Mouse (Mus musculus): ENCODE data around the gene Dnhd1. TPM values are rescaled to one million over a fixed set of nuclear protein-coding genes. Genes with fewer than 3 reads are reported as not detected.
A peak's percentile ranks its signal among the peaks of the same experiment; 100 is the strongest.

The Dnhd1 gene
- polyA plus RNA-seq (2014; fragmentation: Nextera tagmentation; extraction: Ambion mirVana) = 1.1 and 2.0 TPM in 2 replicates

DNA sequence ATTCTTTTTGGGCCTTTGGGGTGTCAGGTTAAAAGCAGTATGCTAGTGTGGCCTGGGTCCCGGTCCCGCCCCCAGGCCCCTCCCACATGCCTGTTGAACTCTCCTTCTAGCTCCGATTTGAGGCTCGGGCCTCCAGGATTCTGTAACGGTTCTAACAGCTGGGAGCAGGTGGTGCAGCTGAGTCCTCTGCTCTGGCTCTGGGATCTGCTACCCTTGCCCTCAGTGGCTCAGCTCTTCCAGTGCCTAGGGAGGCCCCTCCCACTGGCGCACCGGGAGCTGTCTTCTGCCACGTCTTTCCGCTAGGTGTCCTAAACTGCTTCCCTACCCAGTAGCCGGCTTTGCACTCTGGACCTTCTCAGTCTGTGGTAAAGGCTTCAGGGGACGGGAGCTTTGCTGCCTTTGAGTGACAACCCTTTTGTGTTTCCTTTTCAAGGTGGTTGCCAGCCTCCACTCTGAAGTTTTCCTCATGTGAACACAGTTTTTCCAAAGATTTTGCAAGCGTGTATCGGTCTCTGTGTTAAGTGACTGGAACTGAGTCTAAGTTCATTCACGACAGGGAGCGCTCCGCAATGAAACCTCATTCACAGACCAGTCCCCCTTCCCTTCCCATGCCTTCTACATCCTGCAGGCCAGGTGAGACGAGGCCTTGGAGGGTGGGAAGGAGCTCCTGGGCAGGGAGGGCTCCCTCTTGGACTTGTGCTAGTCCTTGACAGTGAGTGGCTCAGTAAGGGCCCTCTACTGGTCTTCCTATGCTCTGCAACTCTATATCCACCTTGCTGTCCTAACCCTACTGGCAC lies at the start of gene Dnhd1:
Dnhd1 (plus strand) TSS at position 189 of the 797 bp plus-strand sequence.
- H3K9ac ChIP-seq = peak within 1 kb of the TSS; percentile 53
- 2% methylated on average over 17 of the region's 17 CpGs for WGBS
- H3K27ac ChIP-seq = no peak within 1 kb of the TSS

DNA sequence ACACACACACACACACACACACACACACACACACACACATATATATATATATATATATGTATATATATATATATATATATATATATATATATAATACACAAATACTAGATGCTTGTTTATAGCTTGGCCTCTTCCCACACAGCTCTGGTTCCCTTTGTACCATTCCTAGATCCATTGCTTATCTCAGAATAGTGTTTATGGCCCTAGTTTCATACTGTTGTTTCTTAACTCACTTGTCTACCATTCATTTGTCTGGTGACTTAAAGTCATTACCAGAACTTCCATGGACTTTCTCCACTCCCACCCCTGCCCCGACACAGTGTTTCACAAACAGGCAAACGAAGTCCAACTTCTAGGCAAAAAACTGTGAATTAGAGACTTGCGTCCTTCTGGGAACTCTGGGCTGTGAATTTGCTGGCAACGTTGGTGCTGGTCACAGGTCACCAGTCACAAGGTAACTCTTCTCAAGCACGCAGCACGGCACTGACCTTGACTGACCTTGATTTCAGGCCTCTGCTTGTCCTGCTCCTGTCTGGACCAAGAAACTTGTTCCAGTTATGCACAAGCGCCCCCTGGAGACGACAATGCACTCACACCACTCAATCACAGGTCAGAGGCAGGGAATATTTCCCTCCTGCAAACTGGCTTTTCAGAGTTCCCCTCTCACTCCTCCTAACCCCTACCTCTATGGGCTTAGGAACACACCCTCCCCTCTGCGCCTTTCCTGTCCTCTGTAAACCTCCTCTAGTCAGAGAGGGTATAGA lies 47.6 kb upstream of the Dnhd1 start:
- H3K27ac ChIP-seq = no peak overlapping the region
- no peak overlapping the region for H3K9ac ChIP-seq
- DNase-seq (ENCODE audit: low spot score) (peak; percentile 61), ATAC-seq (ENCODE audit: low FRiP score) (peak; percentile 46; the same call in 1 of the 2 replicates)
- H3K4me3 ChIP-seq (replicated peaks; ENCODE audit: low read length) = no peak overlapping the region
- no peaks in the 10 kb centered on the region for H3K36me3 ChIP-seq (replicated peaks; ENCODE audit: control insufficient read depth, insufficient read depth)
- no peaks in the 10 kb centered on the region for H3K9me3 ChIP-seq (ENCODE audit: control insufficient read depth, low read length)
- H3K4me1 ChIP-seq (replicated peaks; ENCODE audit: control insufficient read depth, insufficient read depth, low read length) = no peaks in the 10 kb centered on the region
- no peaks in the 10 kb centered on the region for H3K27me3 ChIP-seq (ENCODE audit: control insufficient read depth, insufficient read depth, low read length)
- WGBS = 35% methylated on average over 9 of the region's 9 CpGs
- H3K4me2 ChIP-seq (replicated peaks) = no peak overlapping the region

More for the DNA sequence above, at the start of gene Dnhd1:
- Histone ChIP-seq H3K9me3 (ENCODE audit: control insufficient read depth, low read length) (no peaks in the 10 kb centered on the region), H3K4me2 (replicated peaks) (peak within 1 kb of the TSS; percentile 67), H3K4me1 (replicated peaks; ENCODE audit: control insufficient read depth, insufficient read depth, low read length) (no peaks in the 10 kb centered on the region), H3K27me3 (ENCODE audit: control insufficient read depth, insufficient read depth, low read length) (no peaks in the 10 kb centered on the region), H3K4me3 (replicated peaks; ENCODE audit: low read length) (peak within 1 kb of the TSS; percentile 27), H3K36me3 (replicated peaks; ENCODE audit: control insufficient read depth, insufficient read depth) (peaks cover 3% of the 10 kb centered on the region; the same call in 1 of the 2 replicates)
- DNase-seq (ENCODE audit: low spot score) (peak; percentile 59), ATAC-seq (ENCODE audit: low FRiP score) (peak; percentile 90)

DNA sequence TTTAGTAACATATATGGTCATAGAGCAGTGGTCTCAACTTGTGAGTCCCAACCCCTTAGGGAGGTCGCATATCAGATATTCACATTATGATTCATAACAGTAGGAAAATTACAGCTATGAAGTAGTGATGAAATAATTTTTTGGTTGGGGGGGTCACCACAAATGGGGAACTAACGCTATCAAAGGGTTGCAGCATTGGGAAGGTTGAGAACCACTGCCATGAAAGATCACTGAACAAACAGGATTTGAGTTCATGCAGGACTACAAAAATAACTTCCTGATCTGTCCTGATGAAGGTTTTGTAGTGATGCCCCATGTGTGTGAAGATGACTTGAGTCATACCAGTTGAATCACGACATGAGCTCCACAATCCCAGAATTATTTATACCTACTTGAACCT lies 42.2 kb upstream of the Dnhd1 start:
- Histone ChIP-seq H3K27me3 (ENCODE audit: control insufficient read depth, insufficient read depth, low read length) (no peaks in the 10 kb centered on the region), H3K4me3 (replicated peaks; ENCODE audit: low read length) (no peak overlapping the region), H3K27ac (no peak overlapping the region), H3K4me2 (replicated peaks) (no peak overlapping the region), H3K4me1 (replicated peaks; ENCODE audit: control insufficient read depth, insufficient read depth, low read length) (no peaks in the 10 kb centered on the region), H3K9me3 (ENCODE audit: control insufficient read depth, low read length) (no peaks in the 10 kb centered on the region), H3K36me3 (replicated peaks; ENCODE audit: control insufficient read depth, insufficient read depth) (peaks cover 38% of the 10 kb centered on the region), H3K9ac (no peak overlapping the region)
- no peak for ATAC-seq (ENCODE audit: low FRiP score)
- no peak for DNase-seq (ENCODE audit: low spot score)
- 91% methylated on average over 3 of the region's 3 CpGs for WGBS

DNA sequence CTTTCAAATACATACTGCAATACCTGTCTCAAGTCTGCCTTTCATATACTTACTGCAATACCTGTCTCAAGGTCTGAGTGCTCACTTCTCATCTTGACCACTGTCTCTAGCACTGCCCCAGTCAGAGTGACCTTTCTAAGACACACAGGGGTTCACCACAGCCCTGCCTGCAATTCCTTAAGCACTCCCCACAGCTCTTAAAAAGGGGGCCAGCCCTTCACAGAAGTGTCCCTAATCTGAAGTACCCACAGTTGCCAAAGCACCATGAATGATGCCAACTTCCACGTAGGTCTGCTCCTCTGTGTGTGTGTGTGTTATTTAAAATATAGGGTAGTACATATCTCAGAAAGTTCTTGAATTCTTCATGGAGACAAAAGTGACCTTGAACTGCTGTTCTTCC lies 38.9 kb upstream of the Dnhd1 start:
- WGBS = 96% methylated on average over 1 of the region's 1 CpGs
- DNase-seq (ENCODE audit: low spot score) = no peak
- H3K27ac ChIP-seq = no peak overlapping the region

DNA sequence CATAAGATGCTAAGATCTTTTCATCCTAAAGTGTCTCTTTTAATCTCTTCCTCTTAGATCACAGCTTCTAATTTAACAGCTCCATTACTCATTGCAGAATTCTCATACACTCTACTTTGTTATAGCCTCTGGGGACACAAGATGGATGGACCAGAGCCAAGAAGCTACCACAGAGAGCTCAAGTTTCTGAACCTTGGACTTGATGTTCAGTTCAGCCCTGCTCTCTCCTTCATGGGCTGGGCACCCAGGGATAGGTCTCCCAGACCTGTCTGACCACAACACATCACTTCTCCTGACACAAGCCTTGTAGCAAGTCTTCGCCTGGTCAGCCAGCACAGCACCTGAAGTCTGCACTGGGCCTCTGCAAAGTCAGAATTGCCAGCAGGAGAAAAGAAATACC lies 36.2 kb upstream of the Dnhd1 start:
- WGBS = 96% methylated on average over 1 of the region's 1 CpGs
- Histone ChIP-seq H3K4me1 (replicated peaks; ENCODE audit: control insufficient read depth, insufficient read depth, low read length) (no peaks in the 10 kb centered on the region), H3K27me3 (ENCODE audit: control insufficient read depth, insufficient read depth, low read length) (no peaks in the 10 kb centered on the region), H3K4me2 (replicated peaks) (no peak overlapping the region), H3K9me3 (ENCODE audit: control insufficient read depth, low read length) (no peaks in the 10 kb centered on the region), H3K9ac (no peak overlapping the region), H3K36me3 (replicated peaks; ENCODE audit: control insufficient read depth, insufficient read depth) (peaks cover 98% of the 10 kb centered on the region), H3K27ac (no peak overlapping the region), H3K4me3 (replicated peaks; ENCODE audit: low read length) (no peak overlapping the region)
- ATAC-seq (ENCODE audit: low FRiP score) (no peak), DNase-seq (ENCODE audit: low spot score) (no peak)

More for the DNA sequence above, 38.9 kb upstream of the Dnhd1 start:
- Histone ChIP-seq H3K36me3 (replicated peaks; ENCODE audit: control insufficient read depth, insufficient read depth) (peaks cover 71% of the 10 kb centered on the region), H3K4me1 (replicated peaks; ENCODE audit: control insufficient read depth, insufficient read depth, low read length) (no peaks in the 10 kb centered on the region), H3K4me3 (replicated peaks; ENCODE audit: low read length) (no peak overlapping the region), H3K9ac (no peak overlapping the region), H3K9me3 (ENCODE audit: control insufficient read depth, low read length) (no peaks in the 10 kb centered on the region), H3K27me3 (ENCODE audit: control insufficient read depth, insufficient read depth, low read length) (no peaks in the 10 kb centered on the region), H3K4me2 (replicated peaks) (no peak overlapping the region)
- ATAC-seq (ENCODE audit: low FRiP score) = no peak

DNA sequence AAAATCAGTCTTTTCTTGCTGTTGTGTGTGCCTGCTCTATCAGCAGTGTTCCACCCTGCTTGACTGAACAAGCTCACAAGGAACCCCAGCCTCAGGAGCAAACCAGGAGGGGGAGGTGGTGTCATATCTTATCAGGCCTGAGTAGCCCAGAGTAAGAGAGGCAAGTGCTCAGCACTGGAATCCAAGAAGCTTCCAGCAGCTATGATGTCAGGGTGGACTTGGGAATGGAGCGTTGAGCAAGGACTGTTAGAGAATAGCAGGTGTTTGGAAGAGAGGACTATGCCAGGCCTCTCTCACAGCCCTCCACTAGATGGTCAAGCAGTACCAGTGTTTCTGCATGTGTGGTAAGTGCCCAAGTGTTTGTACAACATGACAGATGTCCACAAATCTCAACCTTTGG lies 34.9 kb upstream of the Dnhd1 start:
- no peaks in the 10 kb centered on the region for H3K4me1 ChIP-seq (replicated peaks; ENCODE audit: control insufficient read depth, insufficient read depth, low read length)
- peaks cover 99% of the 10 kb centered on the region for H3K36me3 ChIP-seq (replicated peaks; ENCODE audit: control insufficient read depth, insufficient read depth)
- H3K9ac ChIP-seq = no peak overlapping the region
- no peak overlapping the region for H3K4me3 ChIP-seq (replicated peaks; ENCODE audit: low read length)
- ATAC-seq (ENCODE audit: low FRiP score) (no peak), DNase-seq (ENCODE audit: low spot score) (no peak)
- no peaks in the 10 kb centered on the region for H3K27me3 ChIP-seq (ENCODE audit: control insufficient read depth, insufficient read depth, low read length)
- no peaks in the 10 kb centered on the region for H3K9me3 ChIP-seq (ENCODE audit: control insufficient read depth, low read length)
- no peak overlapping the region for H3K27ac ChIP-seq
- 100% methylated on average over 1 of the region's 1 CpGs for WGBS
- H3K4me2 ChIP-seq (replicated peaks) = no peak overlapping the region

DNA sequence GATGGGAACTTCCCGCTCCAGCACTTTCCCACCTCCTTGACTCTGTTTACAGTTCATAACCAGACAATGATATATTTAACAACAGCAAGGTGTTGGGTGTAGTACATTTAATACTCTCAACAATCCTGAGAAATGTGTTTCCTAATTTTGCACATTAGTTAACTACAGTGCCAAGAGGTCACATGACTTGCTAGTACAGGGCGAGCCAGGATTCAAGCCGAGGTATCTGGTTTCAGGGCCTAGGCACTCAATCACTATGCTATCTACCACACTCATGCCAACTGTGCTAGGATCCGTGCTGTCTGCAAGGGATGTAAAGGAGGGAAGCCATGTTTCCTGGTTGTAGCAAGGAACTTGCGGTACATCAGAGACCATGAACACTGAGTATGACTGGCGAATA lies 34.1 kb upstream of the Dnhd1 start:
- no peaks in the 10 kb centered on the region for H3K27me3 ChIP-seq (ENCODE audit: control insufficient read depth, insufficient read depth, low read length)
- no peak for ATAC-seq (ENCODE audit: low FRiP score)
- WGBS = 95% methylated on average over 6 of the region's 6 CpGs
- no peaks in the 10 kb centered on the region for H3K9me3 ChIP-seq (ENCODE audit: control insufficient read depth, low read length)
- H3K36me3 ChIP-seq (replicated peaks; ENCODE audit: control insufficient read depth, insufficient read depth) = peaks cover 99% of the 10 kb centered on the region
- H3K27ac ChIP-seq = no peak overlapping the region
- no peak for DNase-seq (ENCODE audit: low spot score)
- no peak overlapping the region for H3K9ac ChIP-seq
- H3K4me2 ChIP-seq (replicated peaks) = no peak overlapping the region
- H3K4me3 ChIP-seq (replicated peaks; ENCODE audit: low read length) = no peak overlapping the region
- no peaks in the 10 kb centered on the region for H3K4me1 ChIP-seq (replicated peaks; ENCODE audit: control insufficient read depth, insufficient read depth, low read length)

GRCm38 (mm10) chr7:105617810-105618209 lies 32.8 kb upstream of the Dnhd1 start:
- no peak overlapping the region for H3K4me3 ChIP-seq (replicated peaks; ENCODE audit: low read length)
- no peak for ATAC-seq (ENCODE audit: low FRiP score)
- H3K9me3 ChIP-seq (ENCODE audit: control insufficient read depth, low read length) = no peaks in the 10 kb centered on the region
- no peaks in the 10 kb centered on the region for H3K27me3 ChIP-seq (ENCODE audit: control insufficient read depth, insufficient read depth, low read length)
- peaks cover 99% of the 10 kb centered on the region for H3K36me3 ChIP-seq (replicated peaks; ENCODE audit: control insufficient read depth, insufficient read depth)
- no peak overlapping the region for H3K27ac ChIP-seq
- no peaks in the 10 kb centered on the region for H3K4me1 ChIP-seq (replicated peaks; ENCODE audit: control insufficient read depth, insufficient read depth, low read length)
- no peak overlapping the region for H3K9ac ChIP-seq
- no peak overlapping the region for H3K4me2 ChIP-seq (replicated peaks)
- no peak for DNase-seq (ENCODE audit: low spot score)
- 96% methylated on average over 22 of the region's 22 CpGs for WGBS

- Histone ChIP-seq H3K27ac (no peak overlapping the region), H3K36me3 (replicated peaks; ENCODE audit: control insufficient read depth, insufficient read depth) (peaks cover 99% of the 10 kb centered on the region), H3K4me1 (replicated peaks; ENCODE audit: control insufficient read depth, insufficient read depth, low read length) (no peaks in the 10 kb centered on the region), H3K9me3 (ENCODE audit: control insufficient read depth, low read length) (no peaks in the 10 kb centered on the region), H3K9ac (no peak overlapping the region), H3K27me3 (ENCODE audit: control insufficient read depth, insufficient read depth, low read length) (no peaks in the 10 kb centered on the region), H3K4me3 (replicated peaks; ENCODE audit: low read length) (no peak overlapping the region), H3K4me2 (replicated peaks) (no peak overlapping the region)
- no peak for DNase-seq (ENCODE audit: low spot score)
- ATAC-seq (ENCODE audit: low FRiP score) = no peak
- 87% methylated on average over 3 of the region's 3 CpGs for WGBS
These were observed 30.9 kb upstream of the Dnhd1 start for GRCm38 (mm10) chr7:105619701-105620100.

All from hindbrain, embryonic 14.5 days (tissue).